Mouse (Mus musculus): ENCODE measurements around the gene Ehbp1. TPM values are rescaled to one million over a fixed set of nuclear protein-coding genes. Genes with fewer than 3 reads are reported as not detected.

Gene Ehbp1
- polyA plus RNA-seq, 1 experiment from 2014 or later, result 42.7 TPM

- WGBS, result 78% methylated on average over 2 of the region's 2 CpGs
- Histone ChIP-seq H3K9ac (ENCODE audit: low read length) (no peak overlapping the region), H3K36me3 (ENCODE audit: control insufficient read depth, insufficient read depth, low read length) (no peaks in the 10 kb centered on the region), H3K4me1 (ENCODE audit: control insufficient read depth in 2 of 2, insufficient read depth in 2 of 2, low read length in 2 of 2) (no peaks in the 10 kb centered on the region), H3K27me3 (ENCODE audit: control insufficient read depth, insufficient read depth, low read length) (no peaks in the 10 kb centered on the region), H3K4me2 (ENCODE audit: low read length) (no peak overlapping the region), H3K9me3 (ENCODE audit: control insufficient read depth, low read length) (peaks cover 4% of the 10 kb centered on the region), H3K4me3 (ENCODE audit: control insufficient read depth in 1 of 2, insufficient read depth in 1 of 2, low read depth in 1 of 2, low read length in 2 of 2) (no peak overlapping the region), H3K27ac (replicated peaks in 1 of 2; ENCODE audit: control insufficient read depth in 1 of 2, insufficient read depth in 1 of 2, low read depth in 2 of 2, low read length in 2 of 2) (no peak overlapping the region)
- ATAC-seq (ENCODE audit: insufficient number of reproducible peaks, insufficient read depth, low FRiP score, low read depth), result no peak
Observed at GRCm38 (mm10) chr11:22249363-22249762, 92.7 kb downstream of the Ehbp1 start.

- WGBS, result 57% methylated on average over 4 of the region's 4 CpGs
- no peaks in the 10 kb centered on the region for H3K4me1 ChIP-seq (ENCODE audit: control insufficient read depth in 2 of 2, insufficient read depth in 2 of 2, low read length in 2 of 2)
- ATAC-seq (ENCODE audit: insufficient number of reproducible peaks, insufficient read depth, low FRiP score, low read depth), result no peak
- H3K4me3 ChIP-seq (ENCODE audit: control insufficient read depth in 1 of 2, insufficient read depth in 1 of 2, low read depth in 1 of 2, low read length in 2 of 2), result no peak overlapping the region
- H3K9me3 ChIP-seq (ENCODE audit: control insufficient read depth, low read length), result peaks cover 4% of the 10 kb centered on the region
- no peak overlapping the region for H3K4me2 ChIP-seq (ENCODE audit: low read length)
- H3K27me3 ChIP-seq (ENCODE audit: control insufficient read depth, insufficient read depth, low read length), result no peaks in the 10 kb centered on the region
- no peak overlapping the region for H3K9ac ChIP-seq (ENCODE audit: low read length)
- no peak overlapping the region for H3K27ac ChIP-seq (replicated peaks in 1 of 2; ENCODE audit: control insufficient read depth in 1 of 2, insufficient read depth in 1 of 2, low read depth in 2 of 2, low read length in 2 of 2)
- H3K36me3 ChIP-seq (ENCODE audit: control insufficient read depth, insufficient read depth, low read length), result no peaks in the 10 kb centered on the region
Observed at GRCm38 (mm10) chr11:22247736-22248135, 94.4 kb downstream of the Ehbp1 start.

- Histone ChIP-seq H3K36me3 (ENCODE audit: control insufficient read depth, insufficient read depth, low read length) (no peaks in the 10 kb centered on the region), H3K9me3 (ENCODE audit: control insufficient read depth, low read length) (peaks cover 4% of the 10 kb centered on the region), H3K9ac (ENCODE audit: low read length) (no peak overlapping the region), H3K4me2 (ENCODE audit: low read length) (no peak overlapping the region), H3K4me3 (ENCODE audit: control insufficient read depth in 1 of 2, insufficient read depth in 1 of 2, low read depth in 1 of 2, low read length in 2 of 2) (no peak overlapping the region), H3K27me3 (ENCODE audit: control insufficient read depth, insufficient read depth, low read length) (no peaks in the 10 kb centered on the region), H3K4me1 (ENCODE audit: control insufficient read depth in 2 of 2, insufficient read depth in 2 of 2, low read length in 2 of 2) (no peaks in the 10 kb centered on the region), H3K27ac (replicated peaks in 1 of 2; ENCODE audit: control insufficient read depth in 1 of 2, insufficient read depth in 1 of 2, low read depth in 2 of 2, low read length in 2 of 2) (no peak overlapping the region)
- ATAC-seq (ENCODE audit: insufficient number of reproducible peaks, insufficient read depth, low FRiP score, low read depth), result no peak
Observed at GRCm38 (mm10) chr11:22247069-22247468, 95.0 kb downstream of the Ehbp1 start.

- no peaks in the 10 kb centered on the region for H3K36me3 ChIP-seq (ENCODE audit: control insufficient read depth, insufficient read depth, low read length)
- ATAC-seq (ENCODE audit: insufficient number of reproducible peaks, insufficient read depth, low FRiP score, low read depth), result no peak
- no peaks in the 10 kb centered on the region for H3K27me3 ChIP-seq (ENCODE audit: control insufficient read depth, insufficient read depth, low read length)
- WGBS, result 78% methylated on average over 5 of the region's 5 CpGs
- no peak overlapping the region for H3K4me2 ChIP-seq (ENCODE audit: low read length)
- no peak overlapping the region for H3K4me3 ChIP-seq (ENCODE audit: control insufficient read depth in 1 of 2, insufficient read depth in 1 of 2, low read depth in 1 of 2, low read length in 2 of 2)
- no peak overlapping the region for H3K9ac ChIP-seq (ENCODE audit: low read length)
- no peaks in the 10 kb centered on the region for H3K9me3 ChIP-seq (ENCODE audit: control insufficient read depth, low read length)
- H3K4me1 ChIP-seq (ENCODE audit: control insufficient read depth in 2 of 2, insufficient read depth in 2 of 2, low read length in 2 of 2), result no peaks in the 10 kb centered on the region
- no peak overlapping the region for H3K27ac ChIP-seq (replicated peaks in 1 of 2; ENCODE audit: control insufficient read depth in 1 of 2, insufficient read depth in 1 of 2, low read depth in 2 of 2, low read length in 2 of 2)
Observed at GRCm38 (mm10) chr11:22235558-22235957, 106.5 kb downstream of the Ehbp1 start.

- H3K27ac ChIP-seq (replicated peaks in 1 of 2; ENCODE audit: control insufficient read depth in 1 of 2, insufficient read depth in 1 of 2, low read depth in 2 of 2, low read length in 2 of 2), result no peak overlapping the region
- no peak overlapping the region for H3K9ac ChIP-seq (ENCODE audit: low read length)
- no peaks in the 10 kb centered on the region for H3K4me1 ChIP-seq (ENCODE audit: control insufficient read depth in 2 of 2, insufficient read depth in 2 of 2, low read length in 2 of 2)
- H3K4me3 ChIP-seq (ENCODE audit: control insufficient read depth in 1 of 2, insufficient read depth in 1 of 2, low read depth in 1 of 2, low read length in 2 of 2), result no peak overlapping the region
- 65% methylated on average over 1 of the region's 1 CpGs for WGBS
- H3K27me3 ChIP-seq (ENCODE audit: control insufficient read depth, insufficient read depth, low read length), result no peaks in the 10 kb centered on the region
- H3K4me2 ChIP-seq (ENCODE audit: low read length), result no peak overlapping the region
- ATAC-seq (ENCODE audit: insufficient number of reproducible peaks, insufficient read depth, low FRiP score, low read depth), result no peak
- H3K9me3 ChIP-seq (ENCODE audit: control insufficient read depth, low read length), result no peaks in the 10 kb centered on the region
- no peaks in the 10 kb centered on the region for H3K36me3 ChIP-seq (ENCODE audit: control insufficient read depth, insufficient read depth, low read length)
Observed at GRCm38 (mm10) chr11:22234739-22235138, 107.4 kb downstream of the Ehbp1 start.

- no peaks in the 10 kb centered on the region for H3K36me3 ChIP-seq (ENCODE audit: control insufficient read depth, insufficient read depth, low read length)
- no peaks in the 10 kb centered on the region for H3K4me1 ChIP-seq (ENCODE audit: control insufficient read depth in 2 of 2, insufficient read depth in 2 of 2, low read length in 2 of 2)
- no peak for ATAC-seq (ENCODE audit: insufficient number of reproducible peaks, insufficient read depth, low FRiP score, low read depth)
- H3K9ac ChIP-seq (ENCODE audit: low read length), result no peak overlapping the region
- H3K4me3 ChIP-seq (ENCODE audit: control insufficient read depth in 1 of 2, insufficient read depth in 1 of 2, low read depth in 1 of 2, low read length in 2 of 2), result no peak overlapping the region
- no peaks in the 10 kb centered on the region for H3K9me3 ChIP-seq (ENCODE audit: control insufficient read depth, low read length)
- 87% methylated on average over 6 of the region's 6 CpGs for WGBS
- no peak overlapping the region for H3K27ac ChIP-seq (replicated peaks in 1 of 2; ENCODE audit: control insufficient read depth in 1 of 2, insufficient read depth in 1 of 2, low read depth in 2 of 2, low read length in 2 of 2)
- no peak overlapping the region for H3K4me2 ChIP-seq (ENCODE audit: low read length)
- no peaks in the 10 kb centered on the region for H3K27me3 ChIP-seq (ENCODE audit: control insufficient read depth, insufficient read depth, low read length)
Observed at GRCm38 (mm10) chr11:22230906-22231305, 111.2 kb downstream of the Ehbp1 start.

GRCm38 (mm10) chr11:22225619-22226018 lies 116.5 kb downstream of the Ehbp1 start:
- Histone ChIP-seq H3K36me3 (ENCODE audit: control insufficient read depth, insufficient read depth, low read length) (no peaks in the 10 kb centered on the region), H3K4me1 (ENCODE audit: control insufficient read depth in 2 of 2, insufficient read depth in 2 of 2, low read length in 2 of 2) (no peaks in the 10 kb centered on the region), H3K4me3 (ENCODE audit: control insufficient read depth in 1 of 2, insufficient read depth in 1 of 2, low read depth in 1 of 2, low read length in 2 of 2) (no peak overlapping the region), H3K4me2 (ENCODE audit: low read length) (no peak overlapping the region), H3K27ac (replicated peaks in 1 of 2; ENCODE audit: control insufficient read depth in 1 of 2, insufficient read depth in 1 of 2, low read depth in 2 of 2, low read length in 2 of 2) (no peak overlapping the region), H3K9me3 (ENCODE audit: control insufficient read depth, low read length) (no peaks in the 10 kb centered on the region), H3K9ac (ENCODE audit: low read length) (no peak overlapping the region), H3K27me3 (ENCODE audit: control insufficient read depth, insufficient read depth, low read length) (no peaks in the 10 kb centered on the region)
- ATAC-seq (ENCODE audit: insufficient number of reproducible peaks, insufficient read depth, low FRiP score, low read depth), result no peak
- WGBS, result 51% methylated on average over 2 of the region's 2 CpGs

GRCm38 (mm10) chr11:22218222-22218621 lies 123.9 kb downstream of the Ehbp1 start:
- Histone ChIP-seq H3K4me3 (ENCODE audit: control insufficient read depth in 1 of 2, insufficient read depth in 1 of 2, low read depth in 1 of 2, low read length in 2 of 2) (no peak overlapping the region), H3K36me3 (ENCODE audit: control insufficient read depth, insufficient read depth, low read length) (no peaks in the 10 kb centered on the region), H3K9me3 (ENCODE audit: control insufficient read depth, low read length) (no peaks in the 10 kb centered on the region), H3K4me2 (ENCODE audit: low read length) (no peak overlapping the region), H3K4me1 (ENCODE audit: control insufficient read depth in 2 of 2, insufficient read depth in 2 of 2, low read length in 2 of 2) (no peaks in the 10 kb centered on the region), H3K27ac (replicated peaks in 1 of 2; ENCODE audit: control insufficient read depth in 1 of 2, insufficient read depth in 1 of 2, low read depth in 2 of 2, low read length in 2 of 2) (no peak overlapping the region), H3K27me3 (ENCODE audit: control insufficient read depth, insufficient read depth, low read length) (no peaks in the 10 kb centered on the region), H3K9ac (ENCODE audit: low read length) (no peak overlapping the region)
- ATAC-seq (ENCODE audit: insufficient number of reproducible peaks, insufficient read depth, low FRiP score, low read depth), result no peak
- WGBS, result 84% methylated on average over 2 of the region's 2 CpGs

Data from heart, embryonic 14.5 days (tissue).